Mouse (Mus musculus) hindbrain, postnatal 0 days (tissue): ENCODE data around the gene Slc25a27. TPM values are rescaled to one million over a fixed set of nuclear protein-coding genes. Genes with fewer than 3 reads are reported as not detected.

Experiments used
- ATAC-seq: fragments of 200-750 bp; cut with Nextera tagmentation; 2 replicates; pipeline ENCODE4 v1.8.0; 2017; ENCODE audit warnings: mild to moderate bottlenecking, moderate TSS enrichment, moderate library complexity
- DNase-seq: peaks from one replicate; pipeline ENCODE4 v3.0.0-alpha.2; 2015; ENCODE audit warnings: low spot score
- H3K27ac ChIP-seq: fragments of 300-500 bp; sonication (generic); 2 replicates; pipeline ENCODE4 v1.5.1; 2014; ENCODE audit warnings: mild to moderate bottlenecking
- H3K27me3 ChIP-seq: fragments of 300-500 bp; sonication (generic); 2 replicates; pipeline ENCODE4 v1.6.1; 2014; ENCODE audit warnings: low read length, mixed read lengths; ENCODE audit not compliant: insufficient read depth
- H3K36me3 ChIP-seq: fragments of 300-500 bp; sonication (generic); 2 replicates; pipeline ENCODE4 v1.6.1; 2014; ENCODE audit warnings: low read length, mixed read lengths; ENCODE audit not compliant: insufficient read depth
- H3K4me1 ChIP-seq: fragments of 300-500 bp; sonication (generic); 2 replicates; pipeline ENCODE4 v1.6.1; 2014; ENCODE audit warnings: antibody characterized with exemption, low read length, mixed read lengths; ENCODE audit not compliant: insufficient read depth
- H3K4me2 ChIP-seq: fragments of 300-500 bp; sonication (generic); 2 replicates; pipeline ENCODE4 v1.6.1; 2014; ENCODE audit warnings: low read depth, mild to moderate bottlenecking, low read length, moderate library complexity, mixed read lengths
- H3K4me3 ChIP-seq: fragments of 300-500 bp; sonication (generic); 2 replicates; pipeline ENCODE4 v1.5.1; 2014; ENCODE audit warnings: low read length
- H3K9ac ChIP-seq: fragments of 300-500 bp; sonication (generic); replicated peaks from 2 replicates; pipeline ENCODE4 v1.6.1; 2014; ENCODE audit warnings: mild to moderate bottlenecking, low read length, moderate library complexity, mixed read lengths
- H3K9me3 ChIP-seq: fragments of 300-500 bp; sonication (generic); 2 replicates; pipeline ENCODE4 v1.6.1; 2016; ENCODE audit warnings: low read length, mixed read lengths
- CTCF ChIP-seq: IDR thresholded peaks from 2 replicates; pipeline ENCODE4 v1.5.1; 2016; ENCODE audit warnings: antibody characterized with exemption, control low read depth, low read depth
- WGBS: fragments of 180-500 bp; shearing (Covaris S2); extraction: QIAGEN DNeasy Blood & Tissue Kit; methylation state at CpG from one replicate; pipeline ENCODE4 v1.1.7; 2014; 5-methylcytosine and 5-hydroxymethylcytosine counted together
- polyA plus RNA-seq: library from polyadenylated mRNA; unstranded; fragments of >200 nt; fragmentation: Nextera tagmentation; extraction: Ambion mirVana; gene quantifications from 2 replicates; pipeline ENCODE4 v1.2.1, GENCODE M21; 2015
- total RNA-seq: library from RNA; depleted of rRNA; stranded (reverse); fragments of >200 nt; gene quantifications from 2 replicates; pipeline ENCODE4 v1.2.3, GENCODE M21; 2014

The Slc25a27 gene
- total and polyA plus RNA-seq, 2 experiments from 2014 or later: 45.1 to 71.4 TPM

DNA sequence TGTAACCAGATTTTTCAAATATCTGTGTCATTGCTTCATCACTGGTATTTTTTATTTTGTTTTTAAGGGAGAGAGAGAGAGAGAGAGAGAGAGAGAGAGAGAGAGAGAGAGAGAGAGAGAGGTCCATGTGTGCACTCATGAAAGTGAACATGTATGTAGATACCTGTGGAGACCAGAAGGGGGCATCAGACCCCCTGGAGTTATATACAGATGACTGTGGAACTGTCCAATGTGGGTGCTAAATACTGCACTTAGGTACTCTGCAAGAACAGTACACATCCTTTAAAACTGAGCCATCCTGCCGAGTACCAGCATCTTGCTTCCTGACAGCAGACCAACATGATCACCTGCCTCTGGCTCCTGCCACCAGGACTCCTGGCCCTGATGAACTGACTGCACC is 9.2 kb upstream of the Slc25a27 start:
- no peaks in the 10 kb centered on the region for H3K27me3 ChIP-seq
- 100% methylated on average over 1 of the region's 1 CpGs for WGBS

DNA sequence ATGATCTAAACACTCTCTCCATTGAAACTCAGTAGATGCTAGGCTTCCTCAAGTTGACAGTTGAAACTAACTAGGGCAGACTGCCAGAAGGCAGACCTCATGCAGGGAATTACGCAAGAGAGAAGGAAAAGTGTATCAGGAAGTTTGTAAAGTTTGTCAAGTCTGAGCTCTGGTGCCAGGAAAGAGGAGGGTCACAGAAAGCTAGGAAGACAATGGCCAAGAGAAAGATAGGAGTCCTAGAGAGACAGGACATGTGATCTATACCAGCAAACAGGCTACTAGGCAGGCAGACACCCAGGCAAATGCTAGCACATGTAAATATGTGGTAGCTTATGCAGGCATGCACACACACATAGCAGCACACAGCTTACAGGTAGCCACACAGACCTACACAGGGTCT is 8.2 kb upstream of the Slc25a27 start:
- DNase-seq (no peak), ATAC-seq (no peak)
- H3K9me3 ChIP-seq: no peaks in the 10 kb centered on the region
- no peak for TF ChIP-seq CTCF
- whole genome bisulfite sequencing: 39% methylated on average over 1 of the region's 1 CpGs
- H3K36me3 ChIP-seq: no peaks in the 10 kb centered on the region
- H3K4me1 ChIP-seq: no peaks in the 10 kb centered on the region
- no peaks in the 10 kb centered on the region for H3K27me3 ChIP-seq
- H3K4me2 ChIP-seq: no peak overlapping the region
- H3K9ac ChIP-seq: no peak overlapping the region
- H3K4me3 ChIP-seq: no peak overlapping the region
- no peak overlapping the region for H3K27ac ChIP-seq

More for the DNA sequence above, 9.2 kb upstream of the Slc25a27 start:
- no peak for TF ChIP-seq CTCF
- Histone ChIP-seq H3K9me3 (no peaks in the 10 kb centered on the region), H3K9ac (no peak overlapping the region), H3K4me2 (no peak overlapping the region), H3K27ac (no peak overlapping the region), H3K36me3 (no peaks in the 10 kb centered on the region), H3K4me1 (no peaks in the 10 kb centered on the region), H3K4me3 (no peak overlapping the region)
- ATAC-seq (no peak), DNase-seq (no peak)

DNA sequence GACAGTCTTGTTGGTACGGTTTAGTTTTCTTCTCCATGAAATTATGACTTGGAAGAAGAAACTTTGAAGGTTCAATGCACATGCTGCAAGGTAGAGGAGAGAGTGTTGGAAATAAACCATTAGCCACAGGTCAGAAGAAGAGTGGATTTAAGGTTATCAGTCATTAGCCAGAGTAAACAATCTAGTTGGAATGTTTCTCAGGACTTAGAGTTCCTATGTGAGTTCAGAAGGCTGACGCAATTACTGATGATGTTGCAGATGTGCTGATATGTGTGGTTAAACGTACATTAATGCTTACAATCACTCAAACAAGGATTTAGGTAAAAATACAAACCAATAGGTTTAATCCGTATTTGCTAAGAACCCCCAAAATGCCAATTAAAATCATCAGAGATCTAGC is 4.9 kb upstream of the Slc25a27 start:
- ATAC-seq: no peak
- H3K27me3 ChIP-seq: no peaks in the 10 kb centered on the region
- H3K27ac ChIP-seq: no peak overlapping the region
- H3K4me2 ChIP-seq: no peak overlapping the region
- no peak for TF ChIP-seq CTCF
- H3K9ac ChIP-seq: no peak overlapping the region
- no peaks in the 10 kb centered on the region for H3K4me1 ChIP-seq
- no peak for DNase-seq
- no peaks in the 10 kb centered on the region for H3K9me3 ChIP-seq
- no peaks in the 10 kb centered on the region for H3K36me3 ChIP-seq
- 95% methylated on average over 4 of the region's 4 CpGs for WGBS
- H3K4me3 ChIP-seq: no peak overlapping the region

DNA sequence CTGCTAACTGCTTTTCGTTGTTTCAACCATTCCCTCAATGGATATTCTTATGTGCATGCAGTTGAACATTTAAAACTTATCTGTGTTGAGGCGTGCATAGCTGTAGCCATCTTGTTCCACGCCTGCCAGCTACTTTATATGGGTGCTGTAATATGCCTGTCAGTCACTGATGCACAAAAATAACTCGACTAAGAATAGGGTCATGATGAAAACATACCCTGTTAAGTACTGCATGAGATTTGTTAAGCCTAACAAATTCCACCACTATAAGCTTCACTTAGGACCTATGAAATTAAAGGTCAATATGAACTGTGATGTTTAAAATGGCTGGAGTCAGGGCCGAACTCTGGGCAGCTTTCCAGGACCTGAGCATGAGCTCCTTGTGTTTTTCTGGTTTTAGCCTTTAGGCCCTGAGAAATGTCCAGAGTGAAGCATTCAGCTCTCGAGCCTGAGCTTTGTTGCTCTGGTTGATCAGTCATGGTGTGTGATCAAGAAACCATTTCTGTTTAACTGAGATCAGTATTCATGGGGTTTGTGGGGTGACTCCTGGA is 2.2 kb upstream of the Slc25a27 start:
- Histone ChIP-seq H3K27ac (no peak overlapping the region), H3K4me2 (peak overlapping the region; percentile 83; the same call in 1 of the 2 replicates), H3K4me1 (peaks cover 10% of the 10 kb centered on the region; the same call in 1 of the 2 replicates), H3K9me3 (no peaks in the 10 kb centered on the region), H3K27me3 (no peaks in the 10 kb centered on the region), H3K4me3 (no peak overlapping the region), H3K36me3 (no peaks in the 10 kb centered on the region), H3K9ac (no peak overlapping the region)
- no peak for DNase-seq
- WGBS: 58% methylated on average over 6 of the region's 6 CpGs
- ATAC-seq: no peak
- no peak for TF ChIP-seq CTCF

DNA sequence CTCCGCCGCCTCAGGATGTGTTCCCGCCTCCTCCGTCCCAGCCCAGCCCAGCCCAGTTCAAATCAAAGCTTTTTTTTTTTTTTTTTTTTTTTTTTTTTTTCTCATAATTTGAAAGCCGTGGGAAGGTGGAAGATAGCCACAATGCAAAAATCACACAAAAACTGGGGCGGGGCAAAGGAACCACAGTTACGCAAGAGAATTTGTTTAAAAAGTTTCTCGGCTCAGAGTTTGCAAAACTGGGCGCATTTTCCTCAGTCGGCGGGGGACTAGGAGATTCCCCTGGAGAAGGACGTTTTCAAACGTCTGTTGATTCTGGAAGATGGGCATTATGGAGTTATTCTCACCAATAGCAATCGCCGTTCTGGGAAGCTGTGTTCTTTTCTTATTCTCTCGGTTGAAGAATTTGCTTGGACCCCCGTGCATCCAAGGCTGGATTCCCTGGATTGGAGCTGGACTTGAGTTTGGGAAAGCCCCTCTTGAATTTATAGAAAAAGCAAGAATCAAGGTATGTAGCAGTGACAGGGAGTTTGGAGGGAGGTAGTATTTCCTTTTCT is 353 bp upstream of the Slc25a27 start, which contains the start of gene Cyp39a1:
TSS of gene Cyp39a1 (plus strand) at position 136 of the 554 bp plus-strand sequence.
- peak within 1 kb of the TSS; percentile 83 for H3K4me2 ChIP-seq
- ATAC-seq (peak; percentile 1; the same call in 1 of the 2 replicates), DNase-seq (peak; percentile 22)
- peak within 1 kb of the TSS; percentile 77 for H3K27ac ChIP-seq
- WGBS: under 1% methylated on average over 17 of the region's 17 CpGs
- peaks cover 10% of the 10 kb centered on the region; the same call in 1 of the 2 replicates for H3K4me1 ChIP-seq
- peak within 1 kb of the TSS; percentile 87 for H3K9ac ChIP-seq
- H3K4me3 ChIP-seq: peak within 1 kb of the TSS; percentile 93
- no peaks in the 10 kb centered on the region for H3K36me3 ChIP-seq
- H3K27me3 ChIP-seq: no peaks in the 10 kb centered on the region
- H3K9me3 ChIP-seq: no peaks in the 10 kb centered on the region
- TF ChIP-seq CTCF: no peak

DNA sequence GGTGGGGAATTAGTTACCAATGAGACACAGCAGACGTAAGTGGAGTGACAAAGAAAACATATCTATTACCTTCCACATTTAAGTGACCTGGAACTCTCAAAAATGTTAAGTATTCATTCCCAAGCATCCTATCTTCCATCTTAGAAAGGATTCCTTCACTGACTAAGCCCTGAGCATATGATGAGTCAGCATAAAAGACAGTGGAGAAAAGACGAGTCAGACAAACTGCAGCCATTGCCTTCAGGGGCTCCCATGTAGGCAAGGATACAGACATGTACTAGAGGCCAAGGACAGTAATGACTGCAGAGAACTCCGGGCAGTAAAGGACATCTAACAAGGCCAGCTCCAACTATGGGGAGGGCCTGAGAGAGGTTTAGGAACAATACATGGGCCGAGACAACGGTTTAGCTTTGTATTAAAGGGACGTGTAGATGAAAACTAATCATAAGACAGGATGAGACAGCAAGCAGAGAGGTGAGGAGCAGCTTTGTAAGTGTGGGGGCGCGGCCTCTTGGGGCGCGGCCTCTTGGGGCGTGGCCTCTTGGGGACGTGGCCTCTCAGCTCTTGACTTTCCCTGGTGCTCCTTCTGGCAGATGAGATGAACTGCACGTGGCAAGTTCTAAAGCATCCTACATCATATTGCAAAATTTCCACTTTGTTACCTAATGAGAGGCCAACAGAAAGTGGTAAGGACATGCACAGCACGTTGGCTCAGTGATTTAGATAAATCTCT is 15.5 kb downstream of the Slc25a27 start:
- no peaks in the 10 kb centered on the region for H3K9me3 ChIP-seq
- 76% methylated on average over 14 of the region's 14 CpGs for WGBS
- no peak overlapping the region for H3K27ac ChIP-seq
- TF ChIP-seq CTCF: no peak
- H3K9ac ChIP-seq: no peak overlapping the region
- ATAC-seq: peak; percentile 36; the same call in 1 of the 2 replicates
- no peak overlapping the region for H3K4me2 ChIP-seq
- no peaks in the 10 kb centered on the region for H3K4me1 ChIP-seq
- no peaks in the 10 kb centered on the region for H3K27me3 ChIP-seq
- no peak for DNase-seq
- no peak overlapping the region for H3K4me3 ChIP-seq
- peaks cover 19% of the 10 kb centered on the region; the same call in 1 of the 2 replicates for H3K36me3 ChIP-seq
